Mouse (Mus musculus): ENCODE results near the gene Pwwp2a.

The Pwwp2a gene

GRCm38 (mm10) chr11:43723411-43723810 lies 41.6 kb downstream of the Pwwp2a start:
- no peak for DNase-seq (ENCODE audit: low read depth, low spot score)

DNA sequence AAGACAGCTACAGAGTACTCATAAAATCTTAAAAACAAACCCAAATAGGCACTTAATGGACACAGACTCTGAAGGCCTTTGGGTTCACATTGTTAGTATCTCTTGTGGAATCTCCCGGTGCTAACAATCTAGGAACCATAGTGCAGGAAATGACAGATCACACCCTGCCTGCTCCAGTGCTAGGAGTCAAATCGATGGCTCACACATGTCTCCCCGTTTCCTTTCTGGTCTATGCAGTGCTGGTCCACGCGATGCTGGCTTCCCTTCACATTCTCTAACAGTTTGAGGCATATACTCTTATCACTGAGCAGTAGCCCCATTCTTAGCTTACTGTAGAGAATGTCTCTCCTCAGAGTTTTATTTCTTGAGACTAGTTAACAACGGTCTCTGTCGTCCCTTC lies 46.0 kb downstream of the Pwwp2a start:
- no peak for DNase-seq (ENCODE audit: low read depth, low spot score)

DNA sequence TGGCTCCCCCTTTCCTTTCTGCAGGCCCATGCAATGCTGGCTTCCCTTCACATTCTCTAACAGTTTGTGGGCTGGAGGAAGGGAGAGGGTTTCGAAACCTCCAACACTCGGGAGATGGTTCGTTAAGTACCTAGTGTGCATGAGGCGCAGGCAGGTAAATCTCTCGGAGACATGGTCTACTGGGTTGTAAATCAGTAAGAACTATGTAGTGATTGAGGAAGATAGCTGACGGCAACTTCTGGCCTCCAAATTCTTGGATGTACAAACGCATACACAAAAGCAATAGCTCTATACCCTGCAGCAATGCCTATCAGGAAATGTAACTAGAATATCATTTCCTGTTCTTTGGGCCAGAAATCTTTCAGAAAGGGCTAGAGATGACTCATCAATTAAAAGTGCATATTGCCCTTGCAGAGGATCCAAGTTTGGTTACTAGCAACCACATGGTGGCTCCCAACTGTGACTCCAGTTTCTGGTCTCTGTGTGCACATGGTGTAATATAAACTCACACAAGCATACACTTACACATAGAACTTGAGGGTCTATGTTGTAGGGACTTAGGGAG lies 47.0 kb downstream of the Pwwp2a start:
- no peak for DNase-seq (ENCODE audit: low read depth, low spot score)

- peak; percentile 97 for DNase-seq (ENCODE audit: low read depth, low spot score)
Observed at GRCm38 (mm10) chr11:43747233-43748226, 65.7 kb downstream of the Pwwp2a start, which contains the start of gene Ttc1. Gene Ttc1, minus strand, starts transcription at chr11:43748008.

DNA sequence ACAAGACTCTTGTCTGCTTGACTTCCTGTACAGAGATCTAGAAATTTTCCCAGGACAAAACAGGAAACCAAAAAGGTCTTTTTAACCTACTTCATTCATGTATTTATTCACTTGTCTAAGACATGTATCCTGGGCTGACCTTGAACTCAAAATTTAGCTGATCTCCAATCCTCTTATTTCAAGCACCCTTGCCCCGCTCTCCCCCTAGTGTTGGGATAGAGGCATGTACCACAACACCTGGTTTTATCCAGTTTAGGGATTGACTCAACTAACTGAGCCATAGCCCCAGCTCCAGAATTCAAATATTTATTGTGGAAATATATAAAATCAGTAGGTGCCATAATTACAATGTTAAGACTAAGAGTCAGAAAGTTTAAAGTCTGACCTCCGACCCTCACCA lies 69.7 kb downstream of the Pwwp2a start:
- peak; percentile 70 for DNase-seq (ENCODE audit: low read depth, low spot score)

DNA sequence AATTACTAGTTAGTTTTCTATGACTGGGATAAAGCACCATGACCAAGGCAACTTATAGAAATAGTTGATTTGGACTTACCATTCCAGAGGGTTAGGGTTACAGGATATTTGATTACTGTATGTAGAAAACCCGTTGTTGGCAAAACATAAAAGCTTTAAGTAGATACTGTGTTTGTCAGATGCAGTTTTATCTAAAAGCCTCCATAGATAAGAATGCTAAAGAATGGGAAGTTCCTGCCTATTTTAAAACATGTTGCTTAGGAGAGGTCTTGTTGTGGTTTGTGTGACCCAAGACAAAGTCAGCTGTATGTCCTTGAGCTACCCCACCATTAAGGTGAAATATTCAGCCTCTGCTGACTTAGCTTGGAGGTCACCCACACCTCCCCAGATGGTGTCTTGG lies 72.8 kb downstream of the Pwwp2a start:
- no peak for DNase-seq (ENCODE audit: low read depth, low spot score)

- DNase-seq (ENCODE audit: low read depth, low spot score), result peak; percentile 73
Observed at GRCm38 (mm10) chr11:43755411-43755810, 73.6 kb downstream of the Pwwp2a start.

DNA sequence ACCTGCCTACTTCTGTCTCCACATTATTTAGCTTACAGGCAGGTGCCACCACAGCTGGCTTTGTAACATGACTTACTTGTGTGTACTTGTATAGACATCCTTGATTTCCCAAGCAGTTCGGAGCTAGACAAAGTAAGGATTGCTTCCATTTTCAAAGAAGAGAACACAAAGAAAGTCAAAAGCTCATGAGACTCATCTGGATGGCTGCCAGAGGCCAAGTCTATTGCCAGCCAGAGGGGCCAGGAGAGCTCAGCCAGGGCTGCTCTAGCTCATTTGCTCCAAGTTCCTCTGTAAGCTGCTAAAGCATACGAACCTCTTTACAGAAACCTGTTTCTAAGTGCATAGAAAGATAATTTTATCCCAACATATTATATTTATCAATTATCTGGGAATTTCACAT lies 76.6 kb downstream of the Pwwp2a start:
- no peak for DNase-seq (ENCODE audit: low read depth, low spot score)

DNA sequence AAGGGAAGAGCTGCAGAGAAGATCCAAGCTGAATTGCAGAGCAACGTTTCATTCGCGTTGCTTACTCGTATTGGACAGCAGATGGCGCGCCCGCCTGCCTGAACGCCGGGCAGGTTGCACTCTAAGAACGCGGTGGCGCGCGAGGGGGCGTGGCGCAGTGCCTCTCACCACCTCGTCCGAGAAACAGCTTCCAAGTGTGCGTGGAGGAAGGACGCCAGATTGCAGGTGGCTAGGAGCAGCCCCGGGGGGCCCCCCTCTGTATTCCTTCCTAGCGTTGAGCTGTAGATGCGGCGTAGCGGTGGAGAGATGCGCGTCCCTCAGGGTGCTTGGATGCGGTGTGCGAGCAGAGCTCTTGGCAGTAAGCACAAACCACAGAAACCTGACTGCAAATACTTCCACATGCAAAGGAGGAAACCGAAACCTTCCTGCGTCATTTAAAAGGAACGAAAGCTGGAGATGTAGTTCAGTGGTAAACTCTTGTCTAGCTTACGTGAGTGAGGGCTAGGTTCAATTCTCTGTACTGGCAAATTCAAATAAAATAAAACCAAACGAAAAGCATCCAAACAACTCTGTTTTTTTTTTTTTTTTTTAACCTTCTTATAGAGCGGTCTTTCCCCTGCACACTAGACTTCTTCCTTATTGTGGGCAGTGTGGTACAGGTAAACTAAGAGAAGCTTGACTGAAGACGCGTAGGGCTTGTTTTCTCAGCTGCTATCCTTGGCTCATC lies 85.3 kb downstream of the Pwwp2a start:
- peak; percentile 94 for DNase-seq (ENCODE audit: low read depth, low spot score)

GRCm38 (mm10) chr11:43767749-43768148 lies 86.0 kb downstream of the Pwwp2a start:
- no peak for DNase-seq (ENCODE audit: low read depth, low spot score)

DNA sequence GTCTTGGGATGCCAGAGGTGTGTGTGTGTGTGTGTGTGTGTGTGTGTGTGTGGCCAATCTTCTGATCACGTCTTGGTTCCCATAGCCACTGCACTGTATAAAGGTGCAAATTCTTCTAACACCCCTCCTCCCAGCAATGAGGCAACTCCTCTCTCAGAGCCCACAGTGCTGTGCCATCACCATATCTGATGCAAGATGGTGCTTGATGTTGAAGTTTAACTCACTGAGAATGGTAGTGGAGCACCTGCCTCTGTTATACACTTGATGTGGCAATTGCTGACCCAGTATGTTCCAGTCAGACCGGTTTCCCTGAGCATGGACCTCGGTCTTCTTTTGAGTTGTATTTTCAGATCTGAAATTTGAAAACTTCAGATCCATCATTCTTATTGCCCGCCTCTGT lies 88.3 kb downstream of the Pwwp2a start:
- no peak for DNase-seq (ENCODE audit: low read depth, low spot score)

All from ZHBTc4 (cell line).